Mouse (Mus musculus) testis, postnatal 10 days (tissue): ENCODE data around the gene Plch1.

Experiments used
- DNase-seq: peaks from one replicate; pipeline ENCODE4 v3.0.0; 2021; ENCODE audit warnings: low spot score

Gene Plch1

DNA sequence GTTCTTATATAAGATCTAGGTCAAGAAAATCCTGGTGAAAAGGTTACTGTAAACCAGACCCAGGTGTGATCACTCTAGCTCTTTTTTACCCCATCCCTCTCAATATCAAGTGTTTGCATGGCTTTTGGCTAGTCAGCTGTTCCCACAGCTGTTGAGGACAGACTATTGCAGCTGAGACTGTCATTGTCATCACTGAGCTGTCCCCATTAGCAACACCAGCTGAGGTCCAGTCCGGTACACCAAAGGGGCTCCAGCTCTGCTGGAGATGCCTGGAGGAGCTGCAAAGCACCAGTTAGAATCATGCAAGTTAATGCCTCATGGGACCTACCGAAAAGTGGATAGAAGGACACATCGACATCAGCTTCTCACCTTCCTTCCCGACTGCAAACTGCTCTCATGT is 206.5 kb downstream of the Plch1 start:
- DNase-seq: no peak

DNA sequence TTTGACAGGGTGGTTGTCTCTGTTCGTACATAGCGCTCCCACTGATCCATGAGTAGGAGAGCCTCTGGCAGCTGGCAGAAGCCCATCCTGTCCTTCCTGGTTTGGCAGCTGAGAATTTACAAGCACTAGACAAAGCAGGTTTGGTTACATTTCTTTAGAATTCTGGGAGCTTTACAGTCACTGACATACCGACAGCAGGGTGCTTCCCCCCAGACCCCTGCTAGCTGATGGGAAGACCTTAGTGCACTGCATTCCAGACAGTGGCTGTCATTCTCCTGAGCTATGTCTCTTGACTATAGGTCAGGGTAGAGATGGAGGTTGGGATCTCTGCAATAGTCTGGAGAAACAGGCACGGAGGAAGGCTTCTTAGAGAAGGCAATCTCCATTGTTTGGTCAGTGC is 230.5 kb downstream of the Plch1 start:
- no peak for DNase-seq

DNA sequence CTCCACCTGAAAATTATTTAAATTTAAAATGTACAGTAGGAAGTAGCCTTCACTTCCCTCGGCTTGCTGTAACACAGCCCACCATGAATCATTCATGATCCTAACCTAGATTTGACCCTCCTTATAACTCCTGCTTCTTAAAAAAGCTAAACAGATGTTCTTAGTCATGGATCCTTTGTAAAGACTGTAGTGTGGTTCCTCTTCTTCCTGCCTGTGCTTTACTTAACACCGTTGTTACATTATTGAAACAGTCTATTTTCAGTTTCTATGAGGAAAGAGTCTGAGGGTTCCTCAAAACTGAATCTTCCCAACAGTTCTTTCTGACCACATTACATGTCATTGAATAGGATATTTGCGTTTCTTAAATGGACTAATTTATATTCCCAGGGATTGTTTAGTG is 234.0 kb downstream of the Plch1 start:
- no peak for DNase-seq

- DNase-seq: no peak
Measured at GRCm38 (mm10) chr3:63664575-63665243, 234.6 kb downstream of the Plch1 start.
